Mouse (Mus musculus) lung, postnatal 0 days (tissue): Measurements from ENCODE around the gene Cst7.
"Not testable (repeated sequence)": the region's sequence is repeated elsewhere in the genome, so short reads cannot be mapped to it uniquely, and the experiment has no call there.

Experiments used
- CTCF ChIP-seq: IDR thresholded peaks from 2 replicates; pipeline ENCODE4 v1.5.1; 2016; ENCODE audit warnings: antibody characterized with exemption, mild to moderate bottlenecking
- EP300 ChIP-seq: IDR thresholded peaks from 2 replicates; pipeline ENCODE4 v1.6.1; 2016; ENCODE audit warnings: antibody characterized with exemption, mild to moderate bottlenecking, control low read depth

DNA sequence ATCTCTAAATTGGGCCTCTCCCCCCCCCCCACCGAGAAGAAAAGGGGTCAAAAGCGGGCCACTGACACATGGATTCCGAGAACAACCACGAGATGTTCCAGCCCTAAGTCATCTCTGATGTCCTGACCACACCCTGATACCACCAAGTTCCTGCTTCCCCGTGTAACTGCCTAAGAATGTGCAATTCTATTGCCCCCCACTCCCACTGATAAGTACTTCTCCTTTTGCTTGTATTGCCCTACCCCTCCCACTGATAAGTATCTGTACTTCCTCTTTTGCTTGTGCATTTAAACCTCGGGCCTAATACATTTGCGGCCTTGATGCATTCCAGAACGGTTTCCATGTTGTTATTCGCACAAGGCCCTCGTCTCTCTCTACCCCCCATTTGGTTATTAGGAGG is 20.6 kb upstream of the Cst7 start:
- TF ChIP-seq CTCF, EP300: not testable (repeated sequence)
